Mouse (Mus musculus): ENCODE results near the gene Smim1. TPM values are rescaled to one million over a fixed set of nuclear protein-coding genes. Genes with fewer than 3 reads are reported as not detected.

Gene Smim1
- total RNA-seq, 1 experiment from 2014 or later = 0.10 TPM

DNA sequence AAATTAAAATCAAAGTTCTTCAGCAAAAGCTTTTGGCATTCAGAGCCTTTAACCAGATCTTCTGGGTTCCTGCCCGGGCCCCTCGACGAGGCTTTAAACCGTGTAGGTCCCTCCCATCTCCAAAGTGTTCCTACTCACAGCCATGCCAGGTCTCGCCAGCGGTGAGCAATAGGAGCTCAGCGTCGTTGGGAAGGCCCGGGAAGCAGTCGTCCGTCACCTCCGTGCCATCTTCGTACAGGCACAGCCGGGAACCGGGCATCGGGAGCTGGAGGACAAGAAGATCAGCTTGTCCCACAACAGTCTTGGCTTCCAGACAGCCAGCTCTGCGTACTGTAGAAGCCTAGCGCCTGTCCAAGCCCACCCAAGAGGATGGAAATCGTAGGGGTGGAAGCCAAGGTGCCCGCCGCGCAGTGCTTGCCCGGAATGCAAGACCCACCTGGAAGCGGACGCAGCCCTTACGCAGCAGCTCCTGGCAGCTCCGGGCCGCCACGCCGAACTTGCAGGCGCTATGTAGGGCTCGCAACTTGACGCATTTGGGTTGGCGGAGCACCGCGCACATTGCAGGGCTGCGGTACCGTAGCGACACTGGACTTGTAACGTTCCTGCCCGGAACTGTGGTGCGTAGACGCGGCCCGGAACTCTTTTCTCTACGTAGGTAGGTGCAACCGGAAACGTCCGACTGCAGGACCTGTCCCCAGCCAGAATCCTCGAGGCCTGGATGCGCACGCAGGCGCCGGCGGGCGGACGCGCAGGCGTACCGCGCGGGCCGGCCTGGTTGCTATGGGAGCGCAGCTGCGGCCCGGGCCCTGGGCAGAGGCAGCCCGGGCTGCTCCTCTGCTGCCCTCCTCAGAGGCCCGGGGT lies 51.4 kb downstream of the Smim1 start, which contains the start of the genes Dffb and Cep104:
TSS of gene Dffb (minus strand) at position 696 of the 861 bp plus-strand sequence.
TSS of gene Cep104 (plus strand) at position 764 of the 861 bp plus-strand sequence.
- ATAC-seq (replicated peaks; ENCODE audit: insufficient number of reproducible peaks, low FRiP score, low TSS enrichment, poor library complexity, severe bottlenecking) = peak; percentile 87

Other genes starting within 250 kb of the Smim1 start
- 27.5 to 38.1 TPM (median 30.3 TPM) in 3 replicates for gene A430005L14Rik, start 69.0 kb downstream of the Smim1 start, total RNA-seq (2017)
- 15.3 to 16.6 TPM (median 15.4 TPM) in 3 replicates for gene Dffb, start 51.1 kb downstream of the Smim1 start, total RNA-seq (2017)
- gene Cep104, start 51.0 kb downstream of the Smim1 start, total RNA-seq (2017) = 3.7 to 8.5 TPM (median 3.9 TPM) in 3 replicates
- gene Lrrc47, start 14.5 kb downstream of the Smim1 start, total RNA-seq (2017) = 43.7 to 56.2 TPM (median 54.8 TPM) in 3 replicates
- gene Ccdc27, start 16.4 kb upstream of the Smim1 start, total RNA-seq (2017) = not detected in 3 replicates
- not detected in 3 replicates for gene Trp73, start 114.0 kb upstream of the Smim1 start, total RNA-seq (2017)
- gene Wrap73, start 116.1 kb upstream of the Smim1 start, total RNA-seq (2017) = 8.2 to 15.0 TPM (median 14.1 TPM) in 3 replicates
- gene Tprgl, start 134.4 kb upstream of the Smim1 start, total RNA-seq (2017) = 73.1 to 107 TPM (median 99.0 TPM) in 3 replicates
- not detected in 3 replicates for gene Megf6, start 144.5 kb upstream of the Smim1 start, total RNA-seq (2017)